Mouse (Mus musculus): ENCODE results near the gene Jmjd1c.

Gene Jmjd1c

GRCm38 (mm10) chr10:67301046-67301445, 205.1 kb downstream of the Jmjd1c start:
- DNase-seq (ENCODE audit: low spot score in 2 of 2) = no peak

DNA sequence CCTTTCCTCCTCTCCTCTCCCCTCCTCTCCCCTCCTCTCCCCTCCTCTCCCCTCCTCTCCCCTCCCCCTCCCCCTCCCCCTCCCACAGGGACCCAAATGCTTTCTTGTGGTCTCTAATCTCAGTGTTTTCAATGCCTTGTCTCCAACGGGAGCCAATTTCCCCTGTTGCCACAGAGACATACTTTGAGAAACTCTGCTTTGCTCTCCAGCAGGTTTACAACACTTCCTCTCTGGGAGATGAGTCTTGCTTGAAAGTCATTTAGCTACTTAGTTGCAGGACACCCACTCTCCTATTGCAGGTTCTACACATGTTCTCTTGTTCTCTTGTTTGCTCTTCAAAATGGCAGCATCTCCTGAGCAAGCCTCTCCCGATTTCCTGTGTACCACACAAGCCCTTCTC, 206.4 kb downstream of the Jmjd1c start:
- no peak for DNase-seq (ENCODE audit: low spot score in 2 of 2)

Data from right cerebral cortex, postnatal 36 days (tissue).